Mouse (Mus musculus) left cerebral cortex, adult 2 months (tissue): ENCODE measurements around the gene Rasl2-9. TPM values are rescaled to one million over a fixed set of nuclear protein-coding genes. Genes with fewer than 3 reads are reported as not detected.

Experiments
- DNase-seq, 2 experiments: peaks; one replicate each; pipeline ENCODE4 v3.0.0; 2021 to 2022; ENCODE audit warnings: low spot score in 2 of 2, mixed read lengths in 1 of 2; ENCODE audit errors: extremely low spot score in 1 of 2
- H3K27ac ChIP-seq: fragments of 200-600 bp; 2 replicates; pipeline ENCODE4 v1.8.1; 2022
- H3K4me3 ChIP-seq: fragments of 200-600 bp; 2 replicates; pipeline ENCODE4 v1.8.1; 2022
- CTCF ChIP-seq: fragments of 200-600 bp; IDR thresholded peaks from 2 replicates; pipeline ENCODE4 v1.8.1; 2022; ENCODE audit warnings: antibody characterized with exemption, mild to moderate bottlenecking, moderate library complexity
- intact Hi-C: fragments of 180-260 bp; cut with DNase I; formaldehyde crosslinking; loops from one replicate; pipeline ENCODE4 v1.15.1; 2025
- microRNA-seq, 2 experiments: library from miRNA; unstranded; fragments of <30 nt; microRNA quantifications; one replicate each; pipeline ENCODE4 v1.2.0; 2021
- total RNA-seq, 2 experiments: library from RNA; stranded (reverse); gene quantifications; 2 replicates each; pipeline ENCODE4 v1.2.3; 2021

Gene Rasl2-9
- total RNA-seq, 2 experiments from 2014 or later, result 0.58 TPM; not detected in 1

DNA sequence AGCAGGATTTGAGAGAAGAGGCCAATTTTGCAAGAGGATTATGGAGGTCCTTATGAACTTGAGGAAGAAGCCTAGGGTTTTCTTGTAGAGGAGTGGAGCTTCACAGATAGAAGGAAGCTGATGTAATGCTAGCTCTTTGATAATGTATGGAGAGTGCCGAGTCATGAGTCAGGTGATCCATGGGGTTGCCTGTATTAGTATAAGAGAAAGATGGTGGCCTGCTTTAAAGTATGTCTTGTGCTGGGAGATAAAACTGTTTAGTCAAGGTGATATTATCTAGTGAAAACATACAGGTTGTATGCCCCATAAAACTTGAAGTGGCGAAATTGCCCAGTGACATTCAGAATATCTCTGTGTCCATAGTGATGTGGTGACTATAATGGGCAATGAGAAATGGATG is 48.8 kb downstream of the Rasl2-9 start:
- H3K4me3 ChIP-seq, result no peak overlapping the region
- H3K27ac ChIP-seq, result no peak overlapping the region
- TF ChIP-seq CTCF, result no peak
- DNase-seq, result no peak
- intact Hi-C loops, result no loop called here

DNA sequence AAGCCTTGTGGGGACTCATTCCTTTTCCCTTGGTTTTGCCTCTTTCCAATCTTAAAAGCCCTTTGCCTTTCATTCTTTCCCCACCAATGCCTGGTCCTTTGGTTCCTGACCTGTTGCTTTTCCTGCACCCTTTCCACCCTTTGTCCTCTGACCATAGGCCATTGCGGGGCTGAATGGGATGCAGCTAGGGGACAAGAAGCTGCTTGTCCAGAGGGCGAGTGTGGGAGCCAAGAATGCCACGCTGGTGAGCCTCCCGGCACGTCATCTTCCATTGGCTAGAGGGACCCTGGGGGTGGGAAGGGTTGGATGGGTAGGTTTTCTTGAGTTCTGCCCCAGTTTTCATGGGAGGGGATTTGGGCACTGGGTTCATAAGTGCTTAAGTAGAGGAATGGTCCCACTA is 50.8 kb downstream of the Rasl2-9 start:
- Histone ChIP-seq H3K4me3 (no peak overlapping the region), H3K27ac (no peak overlapping the region)
- TF ChIP-seq CTCF, result no peak
- DNase-seq, result no peak
- intact Hi-C loops, result no loop called here

Small RNA genes within 50 kb of the gene (microRNA-seq; reads per million reads assigned to microRNA genes)
- 0 reads per million in 2 experiments for gene Gm26217

Other genes starting within 250 kb of the Rasl2-9 start
- 10 to 100 TPM; 11.3 to 12.6 TPM for gene Isoc2a, start 248.8 kb downstream of the Rasl2-9 start, total RNA-seq
- gene Gm36210, start 219.4 kb downstream of the Rasl2-9 start, total RNA-seq, result under 1 TPM; 0.27 to 0.28 TPM
- gene Zfp628, start 210.7 kb downstream of the Rasl2-9 start, total RNA-seq, result 10 to 100 TPM; 15.8 to 16.4 TPM
- gene Nat14, start 203.9 kb downstream of the Rasl2-9 start, total RNA-seq, result 100 to 1,000 TPM in 1 of 2 experiments, 10 to 100 TPM in 1; 99.7 to 109 TPM
- 1 to 10 TPM; 2.8 to 4.4 TPM for gene Ssc5d, start 200.2 kb downstream of the Rasl2-9 start, total RNA-seq
- under 1 TPM in 1 of 2 experiments, not detected in 1; 0.91 TPM for gene Sbk2, start 161.5 kb downstream of the Rasl2-9 start, total RNA-seq
- gene Sbk3, start 154.8 kb downstream of the Rasl2-9 start, total RNA-seq, result 1 to 10 TPM; 1.1 to 1.5 TPM
- gene Zfp579, start 129.8 kb downstream of the Rasl2-9 start, total RNA-seq, result 10 to 100 TPM; 28.9 to 33.0 TPM
- gene Zfp524, start 111.5 kb downstream of the Rasl2-9 start, total RNA-seq, result 1 to 10 TPM; 6.3 to 6.5 TPM
- gene Fiz1, start 111.3 kb downstream of the Rasl2-9 start, total RNA-seq, result 10 to 100 TPM; 24.1 to 26.3 TPM
- gene Gm44973, start 110.5 kb downstream of the Rasl2-9 start, total RNA-seq, result not detected
- 10 to 100 TPM; 36.3 to 40.3 TPM for gene Zfp865, start 105.6 kb downstream of the Rasl2-9 start, total RNA-seq
- gene Ccdc106, start 105.4 kb downstream of the Rasl2-9 start, total RNA-seq, result 10 to 100 TPM; 53.3 to 59.1 TPM
- not detected for gene 4632433K11Rik, start 91.8 kb downstream of the Rasl2-9 start, total RNA-seq
- 1 to 10 TPM; 4.2 to 5.5 TPM for gene Zfp784, start 87.5 kb downstream of the Rasl2-9 start, total RNA-seq
- 10 to 100 TPM; 30.5 to 32.5 TPM for gene Zfp580, start 74.4 kb downstream of the Rasl2-9 start, total RNA-seq
- gene U2af2, start 63.8 kb downstream of the Rasl2-9 start, total RNA-seq, result 100 to 1,000 TPM; 183 to 187 TPM
- gene Epn1, start 45.7 kb downstream of the Rasl2-9 start, total RNA-seq, result 100 to 1,000 TPM; 470 to 471 TPM
- not detected for gene Rfpl4, start 9.0 kb downstream of the Rasl2-9 start, total RNA-seq
- not detected for gene Vmn1r55, start 23.7 kb upstream of the Rasl2-9 start, total RNA-seq
- not detected for gene Vmn1r56, start 70.8 kb upstream of the Rasl2-9 start, total RNA-seq
- gene Vmn1r57, start 92.5 kb upstream of the Rasl2-9 start, total RNA-seq, result not detected
- gene Gm5065, start 224.6 kb upstream of the Rasl2-9 start, total RNA-seq, result not detected
- gene Nlrp2, start 225.1 kb upstream of the Rasl2-9 start, total RNA-seq, result not detected